Mouse (Mus musculus) midbrain, embryonic 15.5 days (tissue): Measurements from ENCODE around the gene Kcnh2. TPM values are rescaled to one million over a fixed set of nuclear protein-coding genes. Genes with fewer than 3 reads are reported as not detected.

Source experiments
- ATAC-seq: fragments of 200-750 bp; cut with Nextera tagmentation; replicated peaks from 2 replicates; pipeline ENCODE4 v1.8.0; 2017; ENCODE audit warnings: moderate TSS enrichment
- H3K27ac ChIP-seq: fragments of 300-500 bp; sonication (generic); 2 replicates; pipeline ENCODE4 v1.5.1; 2015; ENCODE audit warnings: mild to moderate bottlenecking, inconsistent platforms
- H3K27me3 ChIP-seq: fragments of 300-500 bp; sonication (generic); replicated peaks from 2 replicates; pipeline ENCODE4 v1.6.1; 2015; ENCODE audit warnings: inconsistent platforms
- H3K36me3 ChIP-seq: fragments of 300-500 bp; sonication (generic); replicated peaks from 2 replicates; pipeline ENCODE4 v1.6.1; 2015; ENCODE audit warnings: inconsistent platforms
- H3K4me1 ChIP-seq: fragments of 300-500 bp; sonication (generic); 2 replicates; pipeline ENCODE4 v1.6.1; 2015; ENCODE audit warnings: inconsistent platforms
- H3K4me2 ChIP-seq: fragments of 300-500 bp; sonication (generic); 2 replicates; pipeline ENCODE4 v1.6.1; 2015; ENCODE audit warnings: inconsistent platforms, mild to moderate bottlenecking, moderate library complexity
- H3K4me3 ChIP-seq: fragments of 300-500 bp; sonication (generic); 2 replicates; pipeline ENCODE4 v1.5.1; 2015; ENCODE audit warnings: mild to moderate bottlenecking, inconsistent platforms
- H3K9ac ChIP-seq: fragments of 300-500 bp; sonication (generic); 2 replicates; pipeline ENCODE4 v1.6.1; 2015; ENCODE audit warnings: mild to moderate bottlenecking, inconsistent platforms
- H3K9me3 ChIP-seq: fragments of 300-500 bp; sonication (generic); 2 replicates; pipeline ENCODE4 v1.6.1; 2016; ENCODE audit warnings: inconsistent platforms
- WGBS: fragments of 180-500 bp; shearing (Covaris S2); methylation state at CpG from one replicate; pipeline ENCODE4 v1.1.7; 2015; ENCODE audit warnings: mixed read lengths; 5-methylcytosine and 5-hydroxymethylcytosine counted together
- polyA plus RNA-seq: library from polyadenylated mRNA; unstranded; fragments of >200 nt; fragmentation: Nextera tagmentation; extraction: Ambion mirVana; gene quantifications from 2 replicates; pipeline ENCODE4 v1.2.1, GENCODE M21; 2015

Gene Kcnh2
- polyA plus RNA-seq, 1 experiment from 2014 or later, result 11.8 TPM

DNA sequence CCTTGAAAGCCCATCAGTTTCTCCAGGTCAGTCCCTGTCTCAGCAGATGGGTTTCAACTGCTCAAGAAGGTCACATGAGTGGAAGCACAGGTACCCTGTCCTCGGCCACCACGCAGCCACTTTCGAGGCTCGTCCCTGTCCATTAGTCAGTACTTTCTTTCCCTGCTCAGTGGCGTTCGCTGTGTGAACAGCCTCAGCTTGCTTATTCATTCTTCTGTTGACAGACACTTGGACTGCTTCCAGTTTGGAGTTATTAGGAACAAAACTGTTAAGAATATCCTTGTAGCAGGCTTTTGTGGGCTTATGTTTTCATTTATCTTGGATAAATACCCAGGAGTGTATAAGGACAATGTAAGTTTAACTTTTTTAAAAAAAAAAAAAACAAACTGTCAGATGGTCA, 22.8 kb upstream of the Kcnh2 start:
- Histone ChIP-seq H3K27ac (no peak overlapping the region), H3K4me3 (no peak overlapping the region), H3K27me3 (no peaks in the 10 kb centered on the region), H3K9me3 (no peaks in the 10 kb centered on the region), H3K4me2 (no peak overlapping the region), H3K36me3 (no peaks in the 10 kb centered on the region), H3K4me1 (no peaks in the 10 kb centered on the region), H3K9ac (no peak overlapping the region)
- ATAC-seq, result no peak
- 52% methylated on average over 6 of the region's 6 CpGs for WGBS

DNA sequence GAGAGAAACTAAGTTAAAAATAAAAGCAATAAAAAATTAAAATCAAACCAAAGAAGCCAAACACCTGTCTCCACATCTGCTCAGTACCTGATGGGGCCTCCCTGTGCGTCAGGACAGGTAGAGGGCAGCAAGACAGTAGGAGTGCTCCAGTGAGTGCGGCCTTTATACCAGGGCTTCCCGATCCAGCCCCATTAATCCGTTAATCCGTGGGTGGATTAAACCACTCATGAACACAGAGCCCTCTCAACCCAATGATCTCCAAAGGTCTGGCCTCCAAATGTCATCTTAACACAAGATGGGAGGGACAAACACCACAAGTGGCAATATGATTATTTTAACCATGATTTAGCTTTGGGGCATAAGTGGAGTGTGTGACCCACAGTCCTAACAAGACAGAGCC, 22.4 kb upstream of the Kcnh2 start:
- H3K27me3 ChIP-seq, result no peaks in the 10 kb centered on the region
- no peaks in the 10 kb centered on the region for H3K4me1 ChIP-seq
- 45% methylated on average over 5 of the region's 5 CpGs for WGBS
- H3K27ac ChIP-seq, result no peak overlapping the region
- no peak for ATAC-seq
- no peak overlapping the region for H3K4me3 ChIP-seq
- no peak overlapping the region for H3K4me2 ChIP-seq
- no peaks in the 10 kb centered on the region for H3K36me3 ChIP-seq
- no peak overlapping the region for H3K9ac ChIP-seq
- no peaks in the 10 kb centered on the region for H3K9me3 ChIP-seq

DNA sequence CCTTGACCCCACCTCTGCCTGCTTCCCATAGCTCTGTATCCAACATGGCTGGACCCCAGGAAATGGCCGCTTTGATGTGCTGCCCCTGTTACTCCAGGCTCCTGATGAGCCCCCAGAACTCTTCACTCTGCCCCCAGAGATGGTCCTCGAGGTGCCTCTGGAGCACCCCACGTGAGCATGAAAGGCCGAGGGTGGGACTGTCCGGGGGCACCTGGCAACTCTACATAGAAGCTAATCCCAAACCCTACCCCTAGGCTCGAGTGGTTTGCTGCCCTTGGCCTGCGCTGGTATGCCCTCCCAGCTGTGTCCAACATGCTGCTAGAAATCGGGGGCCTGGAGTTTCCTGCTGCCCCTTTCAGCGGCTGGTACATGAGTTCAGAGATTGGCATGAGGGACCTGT, 18.4 kb upstream of the Kcnh2 start:
- Histone ChIP-seq H3K27me3 (no peaks in the 10 kb centered on the region), H3K9ac (no peak overlapping the region), H3K36me3 (no peaks in the 10 kb centered on the region), H3K9me3 (no peaks in the 10 kb centered on the region), H3K4me1 (no peaks in the 10 kb centered on the region), H3K4me3 (no peak overlapping the region), H3K27ac (no peak overlapping the region), H3K4me2 (no peak overlapping the region)
- 87% methylated on average over 9 of the region's 9 CpGs for WGBS
- no peak for ATAC-seq

DNA sequence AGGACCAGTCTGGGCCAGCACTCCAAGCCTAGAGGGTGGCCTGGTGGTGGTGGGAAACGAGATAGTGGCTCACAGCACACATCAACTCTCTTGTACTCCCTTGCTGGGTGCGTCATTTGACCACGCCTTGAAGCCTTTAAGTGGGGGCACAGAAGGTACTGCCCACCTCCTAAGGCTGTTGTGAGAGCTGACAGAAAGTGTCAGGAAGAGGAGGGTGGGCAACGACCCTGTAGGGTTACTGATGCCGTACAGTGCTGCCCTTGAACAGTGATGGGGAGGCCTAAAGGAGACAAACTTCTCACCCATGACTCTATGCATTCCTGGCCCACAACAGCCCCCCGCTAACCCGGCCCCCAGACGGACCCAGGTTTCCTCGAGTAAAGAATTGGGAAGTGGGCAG, 15.0 kb upstream of the Kcnh2 start:
- no peak overlapping the region for H3K4me2 ChIP-seq
- ATAC-seq, result no peak
- 84% methylated on average over 9 of the region's 9 CpGs for WGBS

DNA sequence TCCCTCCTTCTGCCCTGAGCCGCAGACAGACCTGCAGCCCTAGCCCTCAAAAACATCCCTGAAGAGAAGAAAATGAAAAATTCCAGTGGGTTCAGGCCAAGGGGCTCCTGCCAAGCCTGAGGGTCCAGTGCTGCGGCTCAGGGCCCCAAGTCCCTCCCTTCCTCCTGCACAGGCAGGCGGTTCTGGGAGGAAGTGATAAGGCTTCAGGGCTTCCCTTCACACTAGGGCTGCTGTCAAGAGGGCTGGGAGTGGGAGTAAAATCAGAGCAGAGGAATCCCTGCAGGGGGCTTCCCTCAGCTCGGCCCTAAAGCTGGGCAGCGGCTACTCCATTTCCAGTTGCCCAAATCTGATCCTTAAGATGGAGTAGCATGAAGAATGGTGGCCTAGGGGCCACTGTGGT, 14.1 kb upstream of the Kcnh2 start:
- ATAC-seq, result no peak
- no peaks in the 10 kb centered on the region for H3K36me3 ChIP-seq
- no peaks in the 10 kb centered on the region for H3K9me3 ChIP-seq
- no peak overlapping the region for H3K4me2 ChIP-seq
- H3K27ac ChIP-seq, result no peak overlapping the region
- 43% methylated on average over 5 of the region's 5 CpGs for WGBS
- H3K9ac ChIP-seq, result no peak overlapping the region
- peaks cover 6% of the 10 kb centered on the region for H3K4me1 ChIP-seq
- H3K27me3 ChIP-seq, result no peaks in the 10 kb centered on the region
- H3K4me3 ChIP-seq, result no peak overlapping the region

More for the DNA sequence above, 15.0 kb upstream of the Kcnh2 start:
- Histone ChIP-seq H3K9ac (no peak overlapping the region), H3K27me3 (no peaks in the 10 kb centered on the region), H3K27ac (no peak overlapping the region), H3K4me3 (no peak overlapping the region), H3K9me3 (no peaks in the 10 kb centered on the region), H3K36me3 (no peaks in the 10 kb centered on the region), H3K4me1 (no peaks in the 10 kb centered on the region)

DNA sequence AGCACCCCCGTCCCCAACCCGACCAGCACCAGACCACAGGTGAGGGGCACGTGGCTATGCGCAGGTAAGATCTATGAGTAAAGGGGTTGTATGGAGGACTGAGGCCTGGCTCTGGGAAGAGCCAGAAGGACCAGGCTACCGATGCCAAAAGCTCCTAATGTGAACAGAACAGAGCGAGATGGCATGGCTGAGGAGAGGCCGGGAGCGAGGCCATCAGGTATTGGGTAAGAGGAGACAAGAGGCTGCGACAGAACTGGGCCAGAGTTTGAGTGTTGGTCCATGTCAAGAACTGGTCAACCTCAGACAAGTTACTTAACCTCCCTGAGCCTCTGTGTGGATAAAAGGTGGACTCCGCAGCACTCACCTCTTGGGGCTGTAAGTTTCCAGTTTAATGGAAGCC, 13.6 kb upstream of the Kcnh2 start:
- Histone ChIP-seq H3K27ac (no peak overlapping the region), H3K27me3 (no peaks in the 10 kb centered on the region), H3K4me2 (no peak overlapping the region), H3K4me1 (peaks cover 7% of the 10 kb centered on the region), H3K9ac (no peak overlapping the region), H3K4me3 (no peak overlapping the region), H3K9me3 (no peaks in the 10 kb centered on the region), H3K36me3 (no peaks in the 10 kb centered on the region)
- WGBS, result 86% methylated on average over 10 of the region's 10 CpGs
- ATAC-seq, result no peak

DNA sequence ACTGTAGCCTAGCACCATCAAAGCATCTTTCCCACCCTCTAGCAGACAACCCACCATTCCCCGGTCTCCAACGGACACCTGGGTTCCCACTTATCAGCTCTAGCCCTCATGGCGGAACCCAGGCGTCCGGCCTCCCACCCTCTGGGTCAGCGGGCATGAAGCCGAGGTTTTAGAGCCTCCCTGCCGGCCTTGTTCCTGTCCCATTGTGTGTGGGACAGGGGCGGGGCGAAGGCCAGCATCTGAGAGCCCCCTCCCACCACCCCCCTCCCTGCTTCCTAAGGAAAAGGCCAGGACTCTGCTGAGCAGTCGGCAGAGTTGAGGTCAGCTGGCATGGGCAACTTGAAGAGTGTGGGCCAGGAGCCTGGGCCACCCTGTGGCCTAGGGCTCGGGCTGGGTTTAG, 13.1 kb upstream of the Kcnh2 start, which contains the start of gene Nos3:
Gene Nos3, plus strand, starts transcription at position 303 of the 400 bp plus-strand sequence.
- Histone ChIP-seq H3K27me3 (no peaks in the 10 kb centered on the region), H3K36me3 (no peaks in the 10 kb centered on the region), H3K4me1 (peaks cover 7% of the 10 kb centered on the region), H3K9ac (no peak within 1 kb of the TSS), H3K27ac (no peak within 1 kb of the TSS), H3K9me3 (no peaks in the 10 kb centered on the region), H3K4me2 (no peak within 1 kb of the TSS), H3K4me3 (no peak within 1 kb of the TSS)
- WGBS, result 28% methylated on average over 12 of the region's 12 CpGs
- ATAC-seq, result no peak

DNA sequence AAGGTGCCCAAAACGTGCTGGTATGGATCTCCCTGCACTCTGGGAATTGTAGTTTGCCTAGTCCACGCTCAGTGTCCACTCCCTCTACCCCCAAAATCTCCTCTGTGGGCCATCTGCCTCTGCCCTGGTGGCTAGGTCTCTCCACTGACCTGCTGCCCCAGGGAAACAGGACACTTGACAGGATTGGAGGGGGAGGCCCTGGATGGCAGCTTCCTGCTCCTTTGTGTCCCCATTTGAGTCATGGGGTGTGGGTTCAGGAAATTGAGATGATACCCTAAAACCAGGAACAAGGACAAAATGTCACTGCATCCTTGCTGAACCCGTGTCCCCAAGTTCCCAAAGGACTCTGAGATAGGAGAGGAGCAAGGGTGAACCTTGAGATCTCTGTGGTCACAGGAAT, 12.7 kb upstream of the Kcnh2 start:
- H3K36me3 ChIP-seq, result no peaks in the 10 kb centered on the region
- H3K4me1 ChIP-seq, result peaks cover 7% of the 10 kb centered on the region
- ATAC-seq, result no peak
- no peaks in the 10 kb centered on the region for H3K9me3 ChIP-seq
- H3K4me2 ChIP-seq, result no peak overlapping the region
- no peaks in the 10 kb centered on the region for H3K27me3 ChIP-seq
- WGBS, result 66% methylated on average over 3 of the region's 3 CpGs
- H3K9ac ChIP-seq, result no peak overlapping the region
- H3K4me3 ChIP-seq, result no peak overlapping the region
- no peak overlapping the region for H3K27ac ChIP-seq

DNA sequence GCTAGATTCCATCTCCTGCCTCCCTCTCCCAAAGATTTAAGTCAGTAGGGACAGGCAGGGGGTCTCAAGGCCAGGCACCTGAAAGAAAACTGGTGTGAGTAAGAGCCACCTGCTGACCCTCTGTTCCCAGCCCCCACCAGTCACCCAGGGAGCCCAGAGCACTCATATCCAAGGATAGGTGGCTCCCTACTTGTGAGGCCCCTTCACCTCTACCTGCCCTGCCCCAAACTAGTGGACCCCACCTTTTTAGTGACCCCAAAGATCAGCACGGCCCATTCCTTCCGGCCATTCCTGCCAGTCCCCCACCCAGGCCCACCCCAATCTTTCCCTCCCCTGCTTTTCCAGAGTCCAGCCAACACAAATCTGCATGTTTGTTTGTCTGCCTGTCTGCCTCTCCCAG, 12.1 kb upstream of the Kcnh2 start:
- Histone ChIP-seq H3K9ac (no peak overlapping the region), H3K27ac (no peak overlapping the region), H3K36me3 (no peaks in the 10 kb centered on the region), H3K4me1 (peaks cover 7% of the 10 kb centered on the region), H3K9me3 (no peaks in the 10 kb centered on the region), H3K4me2 (no peak overlapping the region), H3K4me3 (no peak overlapping the region), H3K27me3 (no peaks in the 10 kb centered on the region)
- no peak for ATAC-seq
- 75% methylated on average over 2 of the region's 2 CpGs for WGBS

DNA sequence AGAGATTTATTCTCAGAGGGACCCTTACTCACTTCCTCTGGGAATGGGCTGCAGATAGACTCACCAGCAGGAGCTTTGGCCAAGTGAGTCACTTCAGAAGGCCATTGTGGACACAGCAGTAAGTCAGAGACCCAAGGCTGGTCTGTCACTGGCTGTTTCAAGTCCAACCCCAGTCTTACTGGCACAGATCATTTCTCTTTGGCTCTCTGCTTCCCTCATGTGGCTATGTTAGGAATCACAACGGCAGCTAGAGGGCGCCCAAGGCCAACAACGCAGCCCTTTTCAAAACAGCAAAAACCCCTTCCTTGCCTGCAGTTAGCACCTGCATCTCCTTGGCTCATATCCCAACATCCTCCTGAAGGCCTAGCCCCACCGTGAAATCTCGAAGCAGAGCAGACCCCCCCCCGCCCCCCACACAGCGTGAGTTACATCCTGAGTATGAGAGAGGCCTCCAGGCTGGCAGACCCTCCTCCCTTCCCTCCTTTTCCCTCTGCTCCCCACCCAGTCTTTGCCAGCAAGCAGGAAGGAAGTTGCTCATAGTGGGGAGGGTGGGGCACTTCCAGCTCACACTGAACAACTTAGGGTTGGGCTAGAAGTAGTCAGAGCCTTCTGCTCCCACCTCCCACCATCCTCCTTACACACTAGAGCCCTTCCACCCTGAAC, 9.5 kb upstream of the Kcnh2 start:
- Histone ChIP-seq H3K27ac (no peak overlapping the region), H3K9me3 (no peaks in the 10 kb centered on the region), H3K9ac (0 out of 2 replicates have a peak overlapping the region, but pooled peaks have one; percentile 17), H3K36me3 (no peaks in the 10 kb centered on the region), H3K27me3 (no peaks in the 10 kb centered on the region), H3K4me1 (peaks cover 7% of the 10 kb centered on the region), H3K4me3 (no peak overlapping the region), H3K4me2 (no peak overlapping the region)
- peak; percentile 78 for ATAC-seq
- WGBS, result 0% methylated on average over 7 of the region's 7 CpGs

DNA sequence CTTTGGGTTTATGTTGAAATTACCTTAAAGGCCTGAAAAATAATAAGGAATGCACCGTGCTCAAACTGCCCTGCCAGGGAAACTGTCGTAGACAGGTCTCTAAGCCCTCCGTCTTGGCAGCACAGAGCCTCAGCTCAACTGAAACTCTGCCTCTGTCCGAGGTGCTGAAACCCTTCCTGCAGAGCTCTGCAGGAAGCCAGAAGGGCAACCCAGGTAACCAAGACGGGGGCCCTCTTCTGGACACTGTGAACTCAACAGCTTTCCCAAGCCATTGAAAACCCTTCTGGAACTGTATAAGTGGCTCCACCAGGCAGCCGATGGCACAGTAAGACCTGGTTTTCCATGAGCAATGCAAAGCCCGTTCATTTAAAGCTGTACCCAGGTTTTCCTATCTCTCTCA, 6.1 kb upstream of the Kcnh2 start:
- Histone ChIP-seq H3K36me3 (no peaks in the 10 kb centered on the region), H3K4me3 (no peak overlapping the region), H3K9ac (no peak overlapping the region), H3K4me1 (peaks cover 16% of the 10 kb centered on the region), H3K9me3 (no peaks in the 10 kb centered on the region), H3K27me3 (no peaks in the 10 kb centered on the region), H3K4me2 (no peak overlapping the region), H3K27ac (no peak overlapping the region)
- 16% methylated on average over 7 of the region's 7 CpGs for WGBS
- ATAC-seq, result no peak

DNA sequence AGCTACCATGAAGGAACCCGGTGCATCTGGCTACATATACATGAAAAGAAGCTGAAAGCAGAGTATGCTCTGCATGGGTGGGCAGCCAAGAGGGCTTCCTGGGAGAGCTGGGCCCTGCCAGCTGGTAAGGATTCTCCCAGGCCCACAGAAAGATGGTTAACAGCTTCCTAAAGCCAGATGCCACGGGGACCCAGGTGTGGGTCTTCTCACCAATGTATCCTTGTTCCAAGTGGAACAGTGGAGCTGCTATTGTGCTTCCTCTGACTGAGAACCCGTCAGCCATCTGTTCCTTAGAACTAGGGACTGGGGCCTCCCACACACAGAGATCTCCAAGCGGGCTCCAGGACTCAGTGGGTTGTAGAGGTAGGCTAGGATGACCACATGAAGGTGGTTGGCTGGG, 5.4 kb upstream of the Kcnh2 start:
- H3K27ac ChIP-seq, result no peak overlapping the region
- H3K27me3 ChIP-seq, result no peaks in the 10 kb centered on the region
- no peak for ATAC-seq
- H3K4me2 ChIP-seq, result no peak overlapping the region
- WGBS, result 60% methylated on average over 4 of the region's 4 CpGs
- H3K9ac ChIP-seq, result no peak overlapping the region
- no peaks in the 10 kb centered on the region for H3K36me3 ChIP-seq
- no peaks in the 10 kb centered on the region for H3K9me3 ChIP-seq
- H3K4me3 ChIP-seq, result no peak overlapping the region
- peaks cover 22% of the 10 kb centered on the region for H3K4me1 ChIP-seq

DNA sequence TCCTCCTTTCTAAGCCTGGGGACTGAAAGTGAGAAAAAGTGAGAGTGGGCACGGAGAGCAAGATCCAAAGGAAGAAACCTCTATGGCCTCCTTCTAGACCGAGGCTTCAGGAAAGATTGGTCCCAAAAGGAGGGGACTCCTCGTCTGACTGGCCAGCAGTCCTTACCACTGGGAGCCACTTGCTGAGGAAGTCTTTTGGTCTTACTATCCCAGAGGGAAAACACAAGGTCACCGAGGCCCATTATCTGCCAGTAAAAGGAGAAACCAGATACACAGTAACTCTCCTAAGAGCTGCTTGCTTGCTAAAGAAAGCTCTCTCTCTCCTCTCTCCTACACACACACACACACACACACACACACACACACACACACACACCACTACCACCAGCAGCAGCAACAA, 1.9 kb upstream of the Kcnh2 start:
- 0 out of 2 replicates have a peak overlapping the region, but pooled peaks have one; percentile 91 for H3K27ac ChIP-seq
- H3K36me3 ChIP-seq, result no peaks in the 10 kb centered on the region
- H3K4me2 ChIP-seq, result no peak overlapping the region
- no peak for ATAC-seq
- H3K9me3 ChIP-seq, result no peaks in the 10 kb centered on the region
- peaks cover 42% of the 10 kb centered on the region for H3K4me1 ChIP-seq
- H3K27me3 ChIP-seq, result no peaks in the 10 kb centered on the region
- no peak overlapping the region for H3K4me3 ChIP-seq
- 33% methylated on average over 4 of the region's 4 CpGs for WGBS
- no peak overlapping the region for H3K9ac ChIP-seq
